Mouse (Mus musculus) G1E-ER4 (cell line): Measurements from ENCODE around the gene Tnfrsf1b. TPM values are rescaled to one million over a fixed set of nuclear protein-coding genes. Genes with fewer than 3 reads are reported as not detected.

ENCODE experiments used
- GATA1 ChIP-seq: IDR thresholded peaks from one replicate; pipeline ENCODE4 v1.8.0; 2012; ENCODE audit warnings: low read length, inconsistent platforms
- polyA plus RNA-seq: library from polyadenylated mRNA; stranded (reverse); fragments of >175 nt; gene quantifications from 2 replicates; pipeline ENCODE4 v1.2.3, GENCODE M21; 2012

Tnfrsf1b gene
- polyA plus RNA-seq, 1 experiment: not detected

DNA sequence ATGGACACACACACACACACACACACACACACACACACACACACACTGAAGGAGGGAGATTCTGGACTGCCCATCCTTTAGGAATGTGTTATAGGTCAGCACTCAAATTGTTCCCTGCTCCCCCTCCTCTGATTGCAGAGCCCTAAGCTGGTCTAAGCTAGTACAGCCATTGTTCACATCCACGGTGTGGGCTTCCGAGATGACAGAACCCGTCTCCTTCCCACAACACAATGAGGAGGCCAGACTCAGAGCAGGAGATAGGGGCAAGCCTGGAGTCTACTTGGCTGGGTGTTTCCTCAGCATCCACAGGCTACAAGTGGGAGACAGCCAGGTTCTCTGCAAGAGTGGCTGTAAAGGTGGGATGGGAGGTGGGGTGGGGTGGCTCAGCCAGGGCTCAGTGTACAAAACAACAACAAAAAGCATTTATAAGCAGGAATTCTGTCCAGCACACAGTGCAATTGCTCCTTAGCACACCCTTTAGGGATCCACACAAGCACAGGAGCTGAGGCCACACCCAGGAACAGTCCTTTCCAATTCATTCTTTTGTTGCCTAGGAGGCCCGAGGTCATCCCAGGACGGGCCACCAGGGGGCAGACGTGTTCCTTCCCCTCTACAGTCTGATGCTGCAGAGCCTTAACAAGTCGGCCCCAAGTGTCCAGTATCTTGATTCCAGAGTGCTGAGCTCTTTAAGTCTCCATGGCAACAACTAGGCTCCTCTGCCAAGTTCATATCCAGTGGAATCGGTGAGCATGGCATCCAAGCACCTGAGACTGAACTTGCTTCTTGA is 32.5 kb downstream of the Tnfrsf1b start:
- no peak for TF ChIP-seq GATA1

DNA sequence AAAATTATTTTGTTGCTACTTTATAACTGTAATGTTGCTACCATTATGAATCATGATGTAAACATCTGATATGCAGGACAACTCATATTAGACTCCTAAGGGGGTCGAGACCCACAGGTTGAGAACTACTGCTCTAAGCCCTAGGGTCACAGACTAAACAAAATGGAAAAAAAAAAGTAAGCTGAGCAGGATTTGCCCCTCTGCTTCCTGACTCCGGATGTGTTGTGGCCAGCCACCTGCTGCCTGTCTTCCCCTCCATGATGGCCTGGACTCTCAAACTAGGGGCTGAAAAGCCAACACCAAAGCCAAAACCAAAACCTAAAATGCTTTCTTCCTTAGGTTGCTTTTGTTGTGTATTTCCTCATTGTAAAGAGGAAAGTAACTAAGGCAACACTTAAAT is 35.6 kb downstream of the Tnfrsf1b start:
- TF ChIP-seq GATA1: no peak

DNA sequence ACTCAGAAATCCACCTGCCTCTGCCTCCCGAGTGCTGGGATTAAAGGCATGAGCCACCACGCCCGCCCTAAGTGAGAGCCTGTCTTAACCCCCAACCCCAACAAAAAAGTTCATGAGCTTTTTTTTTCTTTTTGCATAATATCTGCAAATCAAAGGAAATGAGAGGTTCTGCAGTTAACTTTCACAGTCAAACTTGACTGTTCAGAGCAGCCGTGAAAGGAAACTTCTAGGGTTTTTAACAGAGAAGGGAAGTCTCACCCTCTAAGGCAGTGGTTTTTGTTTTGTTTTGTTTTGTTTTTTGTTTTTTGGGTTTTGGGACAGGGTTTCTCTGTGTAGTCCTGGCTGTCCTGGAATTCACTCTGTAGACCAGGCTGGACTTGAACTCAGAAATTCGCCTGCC is 36.1 kb downstream of the Tnfrsf1b start:
- TF ChIP-seq GATA1: no peak

DNA sequence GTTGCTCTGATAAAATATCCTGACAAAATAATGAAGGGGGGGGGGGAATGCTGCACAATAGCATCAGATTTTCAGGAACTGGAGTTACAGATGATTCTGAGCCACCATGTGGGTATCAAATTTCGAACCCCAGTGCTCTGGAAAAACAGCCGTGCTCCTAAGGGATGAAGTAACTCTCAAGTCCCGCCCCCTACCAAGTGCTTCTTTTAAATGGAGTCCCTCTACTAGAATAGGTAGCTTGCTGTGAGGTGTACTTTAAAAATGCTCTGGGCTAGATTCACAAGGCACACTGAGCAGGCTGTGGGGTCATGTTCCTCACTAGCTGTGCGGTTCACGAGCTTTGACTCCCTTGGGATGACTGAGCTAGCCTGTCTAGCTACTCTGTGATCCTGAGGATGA is 37.0 kb downstream of the Tnfrsf1b start:
- no peak for TF ChIP-seq GATA1

DNA sequence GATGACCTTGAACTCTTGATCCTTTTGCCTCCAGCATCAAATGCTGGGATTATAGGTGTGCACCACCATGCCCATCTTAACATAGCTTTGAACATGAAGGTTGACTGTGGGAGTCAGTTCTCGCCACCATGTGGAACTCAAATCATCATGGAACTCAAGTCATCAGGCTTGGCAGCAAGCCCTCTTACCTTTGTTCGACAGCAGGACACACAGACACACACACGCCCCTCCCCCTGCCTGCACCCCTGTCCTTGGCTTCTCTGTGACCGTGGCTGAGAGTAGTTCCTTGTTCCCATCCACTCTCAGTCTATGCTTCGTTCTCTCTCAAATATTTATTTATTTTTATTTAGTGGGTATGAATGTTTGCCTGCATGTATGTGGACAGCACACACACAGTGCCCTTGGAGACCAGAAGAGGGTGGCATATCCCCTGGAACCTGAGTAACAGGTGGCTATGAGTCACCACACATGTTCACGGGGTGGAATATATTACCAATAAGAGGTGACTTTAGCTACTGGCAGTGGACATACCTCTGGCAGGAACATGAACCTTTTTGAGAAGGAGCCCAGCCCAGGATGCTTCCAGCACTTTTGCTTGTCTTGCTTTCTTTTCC is 37.5 kb downstream of the Tnfrsf1b start:
- no peak for TF ChIP-seq GATA1

DNA sequence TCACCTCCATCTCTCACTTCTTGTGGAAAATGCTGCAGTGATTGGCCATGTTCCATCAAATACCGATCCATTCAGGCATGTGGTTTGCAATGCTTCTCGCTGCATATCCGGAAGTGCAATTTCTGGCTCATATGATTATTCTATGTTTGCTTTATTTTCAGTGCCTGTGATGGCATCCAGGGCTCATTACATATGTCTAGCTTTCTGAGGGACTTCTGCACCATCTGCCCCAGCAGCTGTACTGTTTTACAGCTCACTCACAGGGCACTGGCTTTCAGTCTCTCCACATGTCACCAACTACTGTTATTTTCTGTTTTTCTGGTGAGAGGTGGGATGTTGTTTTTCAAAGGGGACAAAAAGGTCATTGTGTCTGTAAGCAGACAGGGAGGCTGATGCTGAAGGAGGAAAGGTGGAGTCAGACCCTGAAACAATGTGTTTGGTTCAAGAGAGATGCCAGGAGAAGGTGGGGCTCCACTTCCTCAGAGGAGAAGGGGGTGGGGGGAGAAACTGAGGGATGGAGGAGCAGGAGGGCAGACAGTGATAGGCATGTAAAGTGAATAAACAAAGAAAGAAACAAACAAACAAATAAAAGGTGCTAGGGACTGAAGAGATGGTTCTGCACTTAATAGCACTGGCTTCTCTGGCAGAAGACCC is 38.8 kb downstream of the Tnfrsf1b start:
- no peak for TF ChIP-seq GATA1

DNA sequence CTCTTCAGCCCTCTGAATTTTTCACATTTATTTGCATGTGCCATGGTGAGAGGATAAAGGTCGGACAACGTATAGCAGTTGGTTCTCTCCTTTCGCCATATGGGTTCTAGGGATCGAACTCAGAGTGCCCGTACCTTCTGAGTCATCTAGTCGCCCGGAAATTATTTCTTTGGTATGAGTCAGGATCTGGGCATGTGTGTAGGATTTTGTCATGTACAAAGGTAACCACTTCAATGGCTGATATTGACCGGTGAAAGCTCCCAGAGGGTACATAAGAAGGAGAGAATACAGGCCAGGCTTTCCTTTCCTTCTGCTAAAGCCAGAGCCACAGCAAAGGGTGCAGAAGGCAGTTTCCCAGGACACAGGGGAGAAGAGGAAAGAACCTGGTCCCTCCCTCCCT is 41.9 kb downstream of the Tnfrsf1b start:
- TF ChIP-seq GATA1: no peak

DNA sequence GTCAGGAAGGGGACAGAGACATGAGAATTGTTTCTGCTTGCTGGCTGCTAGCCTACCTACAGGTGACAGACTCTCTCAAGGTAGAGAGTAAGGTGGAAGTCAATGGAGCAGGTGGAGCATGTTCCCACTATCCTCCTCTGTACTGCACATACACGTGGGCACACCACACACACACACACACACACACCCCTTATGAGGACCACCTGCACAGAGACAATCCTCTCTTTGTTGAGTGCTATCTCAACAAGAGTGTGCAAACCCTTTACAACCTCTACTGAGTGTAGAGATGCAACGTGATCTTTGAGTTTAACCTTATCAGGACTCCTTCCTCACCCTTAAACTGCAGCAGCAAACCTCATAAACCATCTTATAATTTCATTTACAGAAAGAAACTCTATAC is 43.4 kb downstream of the Tnfrsf1b start:
- no peak for TF ChIP-seq GATA1

DNA sequence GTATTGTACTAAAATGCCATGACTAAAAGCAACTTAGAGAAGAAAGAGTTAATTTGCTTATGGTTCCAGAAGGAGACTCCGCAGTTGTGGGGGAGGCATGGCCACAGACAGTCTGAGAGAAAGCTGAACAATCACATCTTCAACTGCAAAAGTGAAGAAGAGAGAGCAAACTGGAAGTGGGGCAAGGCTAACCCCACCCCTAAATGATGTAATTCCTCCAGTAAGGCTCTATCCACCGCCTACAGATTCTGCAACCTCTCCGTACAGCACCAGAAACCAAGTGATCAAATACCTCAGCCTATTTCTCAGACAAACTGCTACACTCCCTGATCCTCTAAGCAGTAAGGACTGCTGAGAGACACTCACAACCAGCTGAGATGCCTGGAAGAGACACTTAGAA is 45.2 kb downstream of the Tnfrsf1b start:
- TF ChIP-seq GATA1: no peak

DNA sequence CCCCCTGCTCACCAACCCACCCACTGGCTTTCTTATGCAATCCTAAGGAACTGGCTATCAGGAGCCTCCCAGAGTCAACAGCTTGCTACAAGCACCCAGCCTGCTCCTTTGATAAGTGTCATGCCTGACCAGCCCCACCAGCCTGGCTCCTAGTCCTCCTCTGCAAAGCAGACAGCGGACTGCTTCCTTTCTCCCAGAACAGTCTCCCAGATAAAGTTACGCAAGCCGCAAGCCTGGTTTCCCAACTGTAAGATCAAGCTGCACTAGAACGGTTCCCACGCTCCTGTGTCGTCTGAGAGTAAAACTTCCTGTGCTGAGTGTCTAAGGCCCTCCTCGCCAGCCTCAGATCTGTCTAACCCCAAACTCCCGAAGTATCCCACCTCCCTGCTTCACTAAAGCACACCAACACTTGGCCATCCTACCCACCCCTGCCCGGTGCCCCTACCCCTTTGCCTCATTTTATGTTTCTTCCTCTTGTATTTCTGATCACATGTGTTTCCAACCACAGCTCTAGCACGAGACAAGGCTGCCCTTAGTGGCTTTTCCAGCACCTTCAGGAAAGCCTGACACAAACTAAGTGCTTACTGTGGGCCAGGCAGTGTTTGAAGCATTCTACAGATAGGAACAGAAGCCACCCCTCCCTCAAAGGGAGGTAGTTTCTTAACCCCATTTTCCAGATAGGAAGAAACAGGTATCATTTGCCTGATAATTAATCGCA is 46.5 kb downstream of the Tnfrsf1b start:
- TF ChIP-seq GATA1: no peak

DNA sequence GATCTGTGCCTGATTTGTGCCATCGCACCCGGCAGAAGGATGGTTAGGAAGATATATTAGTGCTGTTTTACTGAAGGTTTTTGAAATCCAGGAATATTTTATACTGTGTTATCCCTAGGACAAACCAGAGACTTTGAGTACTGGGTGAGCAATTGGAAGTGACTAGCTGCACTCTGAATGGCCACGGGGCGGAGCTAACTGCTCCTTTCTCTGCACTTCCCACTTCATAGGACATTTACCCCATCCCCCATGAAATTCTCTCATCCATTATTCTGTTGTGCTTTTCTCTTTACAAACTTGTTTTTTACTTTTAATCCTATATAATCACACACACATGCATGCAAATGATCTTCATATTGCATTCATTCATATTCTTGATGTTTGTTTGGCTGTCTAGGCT is 50.1 kb downstream of the Tnfrsf1b start:
- no peak for TF ChIP-seq GATA1

DNA sequence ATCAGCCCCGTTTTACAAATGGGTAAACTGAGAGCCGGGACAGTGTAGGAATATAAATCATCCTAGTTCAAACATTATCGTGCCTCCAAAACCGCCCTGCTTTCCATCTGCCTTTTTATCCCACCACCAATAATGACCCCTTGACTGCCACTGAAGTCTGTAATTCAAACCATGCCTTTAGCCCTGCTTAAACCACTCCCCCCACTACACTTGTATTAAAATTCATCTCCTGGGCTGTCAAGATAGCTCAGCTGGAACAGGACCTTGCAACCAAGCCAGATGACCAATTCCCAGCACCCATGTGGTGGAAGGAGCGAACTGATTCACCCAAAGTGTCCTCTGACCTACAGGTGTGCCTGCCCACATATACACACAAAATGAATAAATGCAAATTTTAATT is 51.5 kb downstream of the Tnfrsf1b start:
- no peak for TF ChIP-seq GATA1

DNA sequence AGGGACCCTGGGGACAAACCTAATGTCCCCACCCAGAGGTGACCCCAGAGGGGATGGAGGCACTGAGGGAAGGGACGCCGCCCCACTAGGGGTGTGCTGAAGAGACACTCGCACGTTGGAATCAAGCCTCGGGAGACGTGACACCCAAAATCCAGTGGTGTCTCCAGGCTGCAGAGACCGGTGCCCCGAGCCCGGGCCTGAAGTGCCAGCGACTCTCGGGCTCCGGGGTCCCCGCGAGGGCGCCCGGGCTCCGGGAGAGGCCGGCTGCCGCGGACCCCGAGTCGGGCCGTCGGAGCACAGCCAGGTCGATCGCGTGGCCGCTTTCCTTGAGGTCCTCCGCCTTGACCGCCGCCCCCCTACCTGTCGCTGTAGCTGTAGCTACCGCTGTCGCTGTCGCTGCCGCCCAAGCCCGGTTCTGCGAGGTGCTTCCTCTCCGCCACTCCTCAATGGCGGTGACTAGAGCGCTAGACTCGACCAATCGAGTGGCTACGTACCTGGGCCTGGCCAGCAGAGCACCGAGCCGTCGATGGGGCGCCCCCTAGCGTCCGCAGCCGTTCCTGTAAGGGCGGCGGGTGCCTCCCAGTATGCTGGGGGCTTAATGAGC is 52.0 kb downstream of the Tnfrsf1b start, which contains the start of gene Vps13d:
Vps13d (minus strand) TSS at position 447 of the 604 bp plus-strand sequence.
- TF ChIP-seq GATA1: no peak

DNA sequence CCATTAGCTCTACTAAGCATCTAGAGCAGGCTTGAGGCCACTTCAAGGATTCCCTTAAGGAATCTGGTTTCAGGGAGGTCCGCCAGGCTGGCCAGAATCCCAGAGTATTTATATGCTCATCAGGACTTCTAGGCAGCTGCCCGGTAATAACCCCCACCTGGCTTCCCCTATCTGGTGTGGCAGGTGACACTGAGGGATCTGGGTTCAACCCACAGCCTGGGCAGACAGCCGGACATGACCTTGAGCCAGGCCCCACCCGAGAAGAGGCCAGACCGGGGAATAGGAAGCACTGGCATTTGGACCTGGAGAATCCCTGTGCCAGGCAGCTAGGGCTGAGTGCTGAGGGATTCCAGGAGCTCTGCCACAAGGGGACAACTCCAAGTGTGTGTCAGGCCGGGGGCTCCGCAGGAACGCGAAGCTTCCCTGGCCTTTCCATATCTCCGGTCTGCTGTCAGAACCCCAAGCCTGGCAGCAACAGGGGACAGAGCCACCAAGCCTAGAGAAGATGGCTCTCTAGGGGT is 52.6 kb downstream of the Tnfrsf1b start:
- no peak for TF ChIP-seq GATA1

DNA sequence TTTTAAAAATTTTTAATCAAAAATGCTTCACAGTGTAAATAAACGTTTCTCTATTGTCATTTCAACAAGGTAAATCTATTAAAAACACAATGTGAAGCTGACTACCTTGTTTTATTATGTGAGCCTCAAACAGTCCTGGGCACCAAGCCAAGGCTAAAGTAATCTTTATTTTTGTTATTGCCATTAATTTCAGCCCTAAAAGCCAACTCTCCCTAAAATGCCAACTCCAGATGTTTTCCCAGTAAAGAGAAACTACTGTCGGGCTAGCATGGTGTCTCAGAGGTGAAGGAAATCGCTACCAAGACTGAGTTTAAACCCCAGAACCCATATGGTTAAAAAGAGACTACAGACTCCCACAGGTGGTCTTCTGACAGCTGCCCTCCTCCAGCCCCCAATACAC is 53.3 kb downstream of the Tnfrsf1b start:
- no peak for TF ChIP-seq GATA1
